Mouse (Mus musculus): Measurements from ENCODE around the gene Mmp27. TPM values are rescaled to one million over a fixed set of nuclear protein-coding genes. Genes with fewer than 3 reads are reported as not detected.
A peak's percentile ranks its signal among the peaks of the same experiment; 100 is the strongest.

Gene Mmp27
- not detected in 2 replicates for polyA plus RNA-seq (2015; fragmentation: Nextera tagmentation; extraction: Ambion mirVana)

DNA sequence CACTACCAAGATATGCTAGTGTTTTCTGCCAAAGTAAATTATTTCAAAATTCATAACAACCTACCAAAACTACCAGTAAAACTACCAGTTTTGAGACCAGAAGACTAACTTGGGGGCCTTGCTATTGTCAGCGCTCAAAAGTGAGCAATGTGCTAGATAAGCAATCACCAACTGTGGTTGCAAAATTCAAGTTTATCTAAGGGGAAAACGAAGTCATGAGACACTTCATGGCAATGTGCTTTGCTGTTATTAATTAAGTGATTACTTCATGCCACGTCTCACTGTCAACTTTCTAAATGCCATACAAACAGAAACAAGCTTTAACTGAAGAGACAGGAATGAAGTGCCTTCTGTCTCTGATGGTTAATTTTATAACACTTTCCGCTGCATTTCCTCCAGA, at the start of gene Mmp27:
Mmp27 (plus strand) TSS at position 235 of the 400 bp plus-strand sequence.
- no peak within 1 kb of the TSS for H3K4me2 ChIP-seq
- no peak within 1 kb of the TSS for H3K9ac ChIP-seq
- no peaks in the 10 kb centered on the region for H3K27me3 ChIP-seq
- ATAC-seq (replicated peaks; ENCODE audit: low FRiP score) = no peak
- H3K36me3 ChIP-seq = no peaks in the 10 kb centered on the region
- H3K27ac ChIP-seq = no peak within 1 kb of the TSS
- 40% methylated on average over 4 of the region's 4 CpGs for WGBS
- H3K9me3 ChIP-seq (replicated peaks) = no peaks in the 10 kb centered on the region
- peaks cover 12% of the 10 kb centered on the region for H3K4me1 ChIP-seq
- no peak within 1 kb of the TSS for H3K4me3 ChIP-seq (replicated peaks)

DNA sequence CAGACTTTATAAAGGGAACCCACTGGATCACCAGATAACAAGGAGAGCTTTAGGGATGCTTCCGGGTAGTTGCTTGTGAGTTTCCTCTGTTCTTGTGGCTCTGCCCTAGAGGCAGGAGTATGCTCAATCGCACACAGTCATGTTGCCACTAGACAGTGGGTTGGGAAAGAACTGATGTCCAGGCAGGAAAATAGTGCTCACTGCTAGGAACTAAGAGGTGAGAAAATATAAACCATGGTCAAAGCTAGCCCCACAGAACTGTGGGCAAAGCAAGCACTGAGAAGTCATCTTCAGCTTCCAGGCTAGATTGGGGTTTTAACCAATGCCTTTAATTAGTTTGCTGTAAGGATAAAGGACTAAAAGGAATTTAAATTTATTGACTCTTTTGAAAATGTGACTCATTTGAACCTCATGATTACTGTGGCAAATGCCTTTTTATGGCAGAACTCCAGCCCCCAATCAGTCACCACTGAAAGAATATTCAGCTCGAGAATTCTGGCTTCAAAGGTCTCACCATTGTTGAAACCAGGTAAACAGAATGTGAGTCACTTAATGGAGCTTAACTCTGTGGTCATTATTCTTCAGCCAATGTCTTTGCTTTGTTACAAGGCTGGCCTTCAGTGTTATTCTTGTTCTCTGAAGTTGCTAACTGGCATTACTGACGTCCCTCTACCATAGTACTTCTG, 44.8 kb upstream of the Mmp27 start:
- Histone ChIP-seq H3K27ac (no peak overlapping the region), H3K9ac (no peak overlapping the region), H3K4me2 (no peak overlapping the region), H3K9me3 (replicated peaks) (no peaks in the 10 kb centered on the region), H3K36me3 (no peaks in the 10 kb centered on the region), H3K4me1 (no peaks in the 10 kb centered on the region), H3K4me3 (replicated peaks) (no peak overlapping the region), H3K27me3 (no peaks in the 10 kb centered on the region)
- no peak for ATAC-seq (replicated peaks; ENCODE audit: low FRiP score)
- WGBS = 59% methylated on average over 4 of the region's 4 CpGs

DNA sequence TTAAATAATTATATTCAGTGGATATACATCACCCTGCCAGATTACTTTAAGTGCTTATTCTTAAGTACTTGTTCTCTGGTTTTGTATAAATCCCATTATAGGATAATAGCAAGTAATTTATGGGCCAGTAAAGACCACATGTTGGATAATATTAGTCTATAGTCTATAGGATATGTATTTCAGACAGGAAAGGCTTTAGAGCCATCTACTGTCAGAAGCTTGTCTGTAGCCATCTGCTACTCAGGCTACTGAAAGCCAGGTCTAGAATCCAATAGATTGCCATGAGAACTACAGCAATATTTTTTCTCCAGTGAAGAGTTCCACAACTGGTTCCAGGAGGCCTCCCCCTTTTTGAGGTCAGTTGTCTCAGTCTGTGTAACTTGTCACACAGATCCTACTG, 28.4 kb upstream of the Mmp27 start:
- H3K4me3 ChIP-seq (replicated peaks) = no peak overlapping the region
- no peaks in the 10 kb centered on the region for H3K9me3 ChIP-seq (replicated peaks)
- no peaks in the 10 kb centered on the region for H3K27me3 ChIP-seq
- no peak for ATAC-seq (replicated peaks; ENCODE audit: low FRiP score)
- no peak overlapping the region for H3K27ac ChIP-seq
- H3K9ac ChIP-seq = no peak overlapping the region
- H3K36me3 ChIP-seq = no peaks in the 10 kb centered on the region
- no peak overlapping the region for H3K4me2 ChIP-seq
- H3K4me1 ChIP-seq = 0 out of 2 replicates have a peak, but pooled peaks cover 4% of the 10 kb centered on the region

DNA sequence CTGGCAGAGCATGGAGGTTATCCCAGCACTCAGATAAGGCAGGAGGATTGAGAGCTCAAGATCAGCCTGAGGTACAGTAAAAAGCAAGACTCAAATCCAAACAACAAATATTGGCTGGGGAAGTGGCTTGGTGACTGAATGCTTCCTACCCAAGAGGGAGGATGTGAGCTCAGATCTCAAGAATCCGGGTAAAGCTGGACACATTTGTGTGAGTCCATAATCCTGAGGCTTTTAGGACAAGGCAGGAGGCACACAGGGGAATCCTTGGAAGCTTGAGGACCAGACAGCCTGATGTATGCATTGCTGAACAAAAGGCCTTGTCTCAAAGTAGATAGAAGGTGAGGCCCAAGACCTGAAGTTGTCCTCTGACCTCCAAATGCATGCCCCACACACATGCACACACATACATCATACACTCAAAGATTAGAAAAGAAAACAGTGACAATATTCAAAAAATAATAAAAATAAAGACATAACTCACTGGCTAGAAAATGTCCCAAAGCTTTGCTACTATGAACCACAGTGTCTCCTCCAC, 26.2 kb upstream of the Mmp27 start:
- H3K27ac ChIP-seq = peak overlapping the region; percentile 7; the same call in 1 of the 2 replicates
- H3K9me3 ChIP-seq (replicated peaks) = no peaks in the 10 kb centered on the region
- no peaks in the 10 kb centered on the region for H3K36me3 ChIP-seq
- no peak overlapping the region for H3K4me2 ChIP-seq
- no peak overlapping the region for H3K9ac ChIP-seq
- 0 out of 2 replicates have a peak, but pooled peaks cover 4% of the 10 kb centered on the region for H3K4me1 ChIP-seq
- WGBS = 48% methylated on average over 1 of the region's 1 CpGs
- peak; percentile 61 for ATAC-seq (replicated peaks; ENCODE audit: low FRiP score)
- H3K4me3 ChIP-seq (replicated peaks) = no peak overlapping the region
- H3K27me3 ChIP-seq = no peaks in the 10 kb centered on the region

DNA sequence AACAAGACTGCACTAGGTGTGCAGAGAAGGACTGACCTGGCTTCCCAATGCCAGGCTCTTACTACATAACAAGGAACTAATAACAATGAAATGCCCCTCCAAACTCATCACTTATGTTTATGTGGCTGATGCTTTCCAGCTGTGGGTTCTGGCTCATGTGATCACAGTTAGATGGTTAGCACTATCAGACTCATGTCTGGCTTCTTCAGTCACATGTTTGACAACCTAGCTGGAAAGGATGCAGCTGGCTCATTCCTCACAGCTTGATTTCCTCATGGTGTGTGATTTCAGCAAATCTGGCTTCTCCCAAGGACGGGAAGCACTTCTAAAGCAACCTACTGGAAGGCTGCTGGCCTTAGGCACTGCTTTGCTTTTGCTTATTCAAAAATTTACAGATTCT, 25.7 kb upstream of the Mmp27 start:
- Histone ChIP-seq H3K27ac (peak overlapping the region; percentile 7; the same call in 1 of the 2 replicates), H3K4me3 (replicated peaks) (no peak overlapping the region), H3K36me3 (no peaks in the 10 kb centered on the region), H3K9ac (no peak overlapping the region), H3K4me1 (0 out of 2 replicates have a peak, but pooled peaks cover 4% of the 10 kb centered on the region), H3K27me3 (no peaks in the 10 kb centered on the region), H3K9me3 (replicated peaks) (no peaks in the 10 kb centered on the region), H3K4me2 (no peak overlapping the region)
- WGBS = 9% methylated on average over 1 of the region's 1 CpGs
- ATAC-seq (replicated peaks; ENCODE audit: low FRiP score) = peak; percentile 95

DNA sequence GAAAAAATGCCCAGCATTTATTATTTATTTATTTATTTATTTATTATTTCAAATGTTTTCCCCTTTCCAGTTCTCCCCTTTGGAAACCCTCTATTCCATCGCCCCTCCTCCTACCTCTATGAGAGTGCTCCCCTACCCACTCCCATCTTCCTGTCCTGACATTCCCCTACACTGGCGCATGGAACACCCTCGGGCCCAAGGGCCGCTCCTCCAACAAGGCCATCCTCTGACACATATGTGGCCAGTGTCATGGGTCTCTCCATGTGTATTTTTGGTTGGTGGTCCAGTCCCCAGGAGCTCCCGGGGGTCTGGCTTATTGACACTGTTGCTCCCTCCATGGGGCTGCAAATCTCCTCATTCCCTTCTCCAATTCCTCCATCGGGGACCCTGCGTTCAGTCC, 25.3 kb upstream of the Mmp27 start:
- Histone ChIP-seq H3K36me3 (no peaks in the 10 kb centered on the region), H3K9ac (no peak overlapping the region), H3K4me2 (no peak overlapping the region), H3K27ac (no peak overlapping the region), H3K4me3 (replicated peaks) (no peak overlapping the region), H3K4me1 (0 out of 2 replicates have a peak, but pooled peaks cover 4% of the 10 kb centered on the region), H3K27me3 (no peaks in the 10 kb centered on the region), H3K9me3 (replicated peaks) (no peaks in the 10 kb centered on the region)
- peak; percentile 62; the same call in 1 of the 2 replicates for ATAC-seq (replicated peaks; ENCODE audit: low FRiP score)
- 82% methylated on average over 7 of the region's 7 CpGs for WGBS

DNA sequence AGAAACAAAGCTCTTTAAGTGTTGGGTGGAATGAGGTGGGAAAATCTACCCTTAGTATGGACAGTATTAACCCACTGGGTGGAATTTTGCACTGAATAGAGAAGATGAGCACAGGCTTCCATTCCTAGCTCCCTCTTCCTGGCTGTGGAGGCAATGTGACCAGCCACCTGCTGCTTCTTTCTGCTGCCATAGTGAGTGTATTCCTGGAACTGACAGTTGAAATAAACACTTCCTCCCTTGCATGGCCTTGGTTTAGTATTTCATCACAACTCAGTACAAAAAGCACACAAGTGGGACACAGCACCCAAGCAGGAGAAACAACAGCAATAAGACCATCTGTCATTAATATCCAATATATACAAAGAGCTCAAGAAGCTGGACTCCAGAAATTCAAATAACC, 19.3 kb upstream of the Mmp27 start:
- no peak for ATAC-seq (replicated peaks; ENCODE audit: low FRiP score)
- no peaks in the 10 kb centered on the region for H3K9me3 ChIP-seq (replicated peaks)
- H3K4me2 ChIP-seq = no peak overlapping the region
- no peak overlapping the region for H3K9ac ChIP-seq
- H3K27ac ChIP-seq = no peak overlapping the region
- H3K4me3 ChIP-seq (replicated peaks) = no peak overlapping the region
- no peaks in the 10 kb centered on the region for H3K27me3 ChIP-seq
- no peaks in the 10 kb centered on the region for H3K36me3 ChIP-seq
- no peaks in the 10 kb centered on the region for H3K4me1 ChIP-seq

DNA sequence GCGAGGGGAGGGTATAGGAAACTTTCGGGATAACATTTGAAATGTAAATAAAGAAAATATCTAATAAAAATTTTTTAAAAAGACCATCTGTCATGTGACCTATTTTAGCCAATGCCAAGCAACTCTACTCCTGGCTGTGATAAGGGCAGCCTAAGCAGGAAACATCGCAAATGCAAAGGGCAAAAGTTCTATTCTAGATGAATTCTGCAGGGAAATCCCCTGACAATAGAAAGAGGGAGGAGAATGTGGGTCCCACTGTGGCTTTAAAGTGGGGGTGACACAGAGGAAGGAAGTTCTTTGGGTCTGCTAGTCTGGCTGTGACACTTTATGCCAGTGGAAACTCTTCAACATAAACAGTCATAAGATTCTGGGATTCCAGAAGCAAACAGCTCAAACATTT, 17.7 kb upstream of the Mmp27 start:
- no peak for ATAC-seq (replicated peaks; ENCODE audit: low FRiP score)
- no peak overlapping the region for H3K4me3 ChIP-seq (replicated peaks)
- H3K9me3 ChIP-seq (replicated peaks) = no peaks in the 10 kb centered on the region

DNA sequence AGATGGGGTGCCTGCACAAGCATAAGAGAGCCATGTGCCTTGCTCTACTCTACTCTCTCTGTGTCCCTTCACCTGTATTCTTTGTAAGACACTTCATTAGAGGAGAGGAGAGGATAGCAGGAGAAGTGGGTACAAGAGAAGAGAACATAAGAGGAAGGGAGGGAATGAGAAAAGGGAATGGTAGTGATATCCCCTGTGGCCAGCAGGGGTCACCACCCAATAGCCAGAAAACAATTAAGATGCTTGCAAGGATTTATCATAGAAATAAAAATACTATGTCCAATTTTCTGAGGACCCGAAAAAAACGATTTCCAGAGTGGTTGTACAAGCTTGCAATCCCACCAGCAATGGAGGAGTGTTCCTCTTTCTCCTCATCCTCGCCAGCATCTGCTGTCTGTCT, 16.8 kb upstream of the Mmp27 start:
- no peaks in the 10 kb centered on the region for H3K9me3 ChIP-seq (replicated peaks)
- no peaks in the 10 kb centered on the region for H3K36me3 ChIP-seq
- no peak overlapping the region for H3K4me3 ChIP-seq (replicated peaks)
- H3K27me3 ChIP-seq = no peaks in the 10 kb centered on the region
- whole genome bisulfite sequencing = 45% methylated on average over 3 of the region's 3 CpGs
- H3K4me2 ChIP-seq = no peak overlapping the region
- no peak for ATAC-seq (replicated peaks; ENCODE audit: low FRiP score)
- no peak overlapping the region for H3K27ac ChIP-seq
- no peak overlapping the region for H3K9ac ChIP-seq
- no peaks in the 10 kb centered on the region for H3K4me1 ChIP-seq

More for the DNA sequence above, 17.7 kb upstream of the Mmp27 start:
- Histone ChIP-seq H3K4me1 (no peaks in the 10 kb centered on the region), H3K4me2 (no peak overlapping the region), H3K9ac (no peak overlapping the region), H3K27me3 (no peaks in the 10 kb centered on the region), H3K27ac (no peak overlapping the region), H3K36me3 (no peaks in the 10 kb centered on the region)
- WGBS = 83% methylated on average over 3 of the region's 3 CpGs

DNA sequence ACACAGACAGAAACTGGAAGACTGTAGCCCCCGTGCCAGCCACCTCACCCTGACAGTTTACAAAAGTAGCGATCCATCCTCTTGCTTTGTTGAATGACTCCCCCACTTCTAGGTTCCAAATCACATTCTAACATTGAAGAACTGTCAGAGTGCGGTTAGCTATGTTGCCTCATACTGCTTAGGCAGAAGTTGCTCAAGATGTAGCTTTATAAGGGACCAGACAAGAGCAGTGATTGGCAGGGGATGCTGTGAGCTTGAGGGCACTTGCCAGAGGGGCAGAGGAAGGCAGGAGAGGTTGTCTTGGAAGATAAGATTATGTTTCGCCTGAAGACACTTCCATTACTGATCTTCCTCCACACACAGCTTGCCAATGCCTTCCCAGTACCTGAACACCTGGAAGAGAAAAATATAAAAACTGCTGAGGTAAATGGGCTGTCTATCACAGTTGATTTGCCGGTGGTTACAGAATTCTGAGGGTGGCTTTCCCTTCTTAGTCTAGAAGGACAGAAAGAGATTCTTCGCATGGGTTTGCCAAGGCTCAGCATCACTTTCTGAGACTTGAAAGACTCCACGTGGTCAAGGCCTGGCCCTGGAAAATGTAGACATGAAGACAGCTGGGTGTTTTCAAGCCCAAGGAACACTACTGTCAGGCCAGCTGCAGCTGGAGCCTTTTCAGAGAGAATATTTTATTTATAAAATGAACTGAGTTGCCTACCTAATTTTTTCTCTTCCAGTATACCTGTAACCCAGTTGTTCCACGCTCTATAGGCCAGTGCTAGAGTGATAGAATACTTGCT, 12.8 kb upstream of the Mmp27 start, which contains the start of gene Mmp8:
Mmp8 (plus strand) TSS at position 236 of the 797 bp plus-strand sequence.
- H3K27ac ChIP-seq = no peak within 1 kb of the TSS
- 0 out of 2 replicates have a peak, but pooled peaks have one; percentile 40 for ATAC-seq (replicated peaks; ENCODE audit: low FRiP score)
- 70% methylated on average over 8 of the region's 8 CpGs for WGBS

DNA sequence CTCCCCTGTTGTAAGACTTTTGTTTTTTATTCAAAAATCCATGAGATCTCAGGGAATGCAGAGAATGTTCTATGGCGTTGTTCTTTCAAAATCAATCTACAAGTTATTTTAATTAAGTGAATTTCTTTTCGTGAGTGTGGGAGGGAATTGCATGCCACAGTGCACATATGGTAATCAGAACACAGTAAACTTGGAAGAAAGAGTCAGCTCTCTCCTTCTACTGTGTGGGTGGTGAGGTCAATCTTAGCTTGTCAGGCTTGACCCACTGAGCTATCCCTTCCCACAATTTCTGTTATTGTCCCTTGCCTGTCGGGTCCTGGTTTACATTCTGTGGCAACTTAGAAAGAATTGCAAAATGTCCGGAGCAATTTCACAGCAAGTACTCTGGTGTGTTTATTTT, 11.2 kb upstream of the Mmp27 start:
- Histone ChIP-seq H3K9ac (no peak overlapping the region), H3K9me3 (replicated peaks) (no peaks in the 10 kb centered on the region), H3K36me3 (no peaks in the 10 kb centered on the region), H3K27me3 (no peaks in the 10 kb centered on the region), H3K27ac (no peak overlapping the region), H3K4me2 (no peak overlapping the region), H3K4me1 (no peaks in the 10 kb centered on the region), H3K4me3 (replicated peaks) (no peak overlapping the region)
- WGBS = 46% methylated on average over 4 of the region's 4 CpGs
- no peak; the same call in 1 of the 2 replicates for ATAC-seq (replicated peaks; ENCODE audit: low FRiP score)

More for the DNA sequence above, 12.8 kb upstream of the Mmp27 start, which contains the start of gene Mmp8:
- Histone ChIP-seq H3K9ac (no peak within 1 kb of the TSS), H3K36me3 (no peaks in the 10 kb centered on the region), H3K4me3 (replicated peaks) (no peak within 1 kb of the TSS), H3K4me2 (no peak within 1 kb of the TSS), H3K27me3 (no peaks in the 10 kb centered on the region), H3K9me3 (replicated peaks) (no peaks in the 10 kb centered on the region), H3K4me1 (no peaks in the 10 kb centered on the region)

DNA sequence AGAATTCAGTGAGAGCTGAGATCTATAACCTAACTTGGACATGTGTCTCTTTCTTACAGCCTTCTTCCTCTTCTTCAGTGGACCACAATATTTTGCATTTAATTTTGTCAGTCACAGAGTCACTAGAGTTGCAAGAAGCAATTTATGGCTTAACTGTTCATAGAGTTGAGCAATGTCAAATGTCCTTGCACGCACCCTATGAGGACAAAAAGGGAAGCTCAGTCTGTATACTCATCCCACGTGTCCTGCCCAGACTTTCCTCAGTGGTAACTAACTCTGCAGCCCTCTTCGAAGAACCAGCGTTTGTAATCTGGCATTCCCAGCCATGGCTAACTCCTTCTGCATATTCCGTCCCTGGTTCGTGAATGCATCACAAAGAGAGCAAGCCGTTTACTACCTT, 3.8 kb upstream of the Mmp27 start:
- Histone ChIP-seq H3K27me3 (no peaks in the 10 kb centered on the region), H3K4me3 (replicated peaks) (no peak overlapping the region), H3K27ac (no peak overlapping the region), H3K9me3 (replicated peaks) (no peaks in the 10 kb centered on the region), H3K36me3 (no peaks in the 10 kb centered on the region), H3K9ac (no peak overlapping the region), H3K4me2 (no peak overlapping the region), H3K4me1 (peaks cover 6% of the 10 kb centered on the region)
- ATAC-seq (replicated peaks; ENCODE audit: low FRiP score) = no peak
- 53% methylated on average over 7 of the region's 7 CpGs for WGBS

All from kidney, embryonic 15.5 days (tissue).